Mouse (Mus musculus): Measurements from ENCODE around the gene Vps13c. TPM values are rescaled to one million over a fixed set of nuclear protein-coding genes. Genes with fewer than 3 reads are reported as not detected.

Gene Vps13c
- polyA plus RNA-seq, 1 experiment, result 0.94 TPM

DNA sequence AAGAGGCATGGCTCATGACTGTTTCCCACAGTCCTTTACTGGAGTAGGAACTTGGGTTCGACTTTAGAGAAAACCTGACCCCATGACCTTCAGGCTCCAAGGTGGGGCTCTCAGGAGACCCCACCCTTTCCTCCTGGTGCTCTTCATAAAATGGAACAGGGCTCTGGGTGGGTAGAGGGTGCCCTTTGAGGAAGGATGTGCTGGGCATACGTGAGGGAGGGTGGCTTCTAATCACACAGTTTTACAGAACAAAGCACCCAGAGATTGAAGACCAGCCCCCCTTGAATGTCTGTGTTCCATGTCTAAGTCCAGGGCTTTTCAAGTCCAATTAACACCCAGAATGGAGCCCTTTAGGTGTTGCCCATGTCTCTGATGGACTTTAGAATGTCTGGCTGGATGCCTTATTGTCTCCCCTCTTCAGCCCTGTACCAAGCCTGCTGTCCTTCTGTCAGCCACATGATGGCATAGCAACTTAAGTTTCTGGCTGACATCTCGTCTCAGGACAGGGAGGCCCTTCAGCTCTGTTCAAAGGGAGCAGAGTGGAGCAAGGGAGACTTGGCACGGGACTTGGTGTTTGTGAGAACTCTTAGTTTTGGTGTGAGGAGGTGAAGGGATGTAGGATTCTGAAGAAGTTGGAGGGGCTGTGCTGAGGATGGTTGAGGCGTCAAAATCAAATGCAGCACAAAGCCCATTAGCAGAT, 176.2 kb downstream of the Vps13c start:
- H3K27ac ChIP-seq (ENCODE audit: insufficient read depth, low read depth, low read length), result no peak overlapping the region
- WGBS, result 44% methylated on average over 5 of the region's 5 CpGs
- H3K4me1 ChIP-seq (ENCODE audit: control insufficient read depth, insufficient read depth, insufficient read length, low read length), result no peaks in the 10 kb centered on the region
- TF ChIP-seq CTCF (IDR thresholded peaks at IDR 0.05; ENCODE audit: extremely low read depth, insufficient read length, insufficient replicate concordance, low read depth, low read length) (no peak; the same call in 1 of the 2 replicates), POLR2A (IDR thresholded peaks at IDR 0.05; ENCODE audit: low read depth, low read length) (no peak)
- H3K4me3 ChIP-seq (ENCODE audit: low read depth, low read length), result no peak overlapping the region
- H3K36me3 ChIP-seq (ENCODE audit: control insufficient read depth, insufficient read depth, low read length), result no peaks in the 10 kb centered on the region
- H3K27me3 ChIP-seq (ENCODE audit: control insufficient read depth, insufficient read depth, low read length), result no peaks in the 10 kb centered on the region

- TF ChIP-seq POLR2A (IDR thresholded peaks at IDR 0.05; ENCODE audit: low read depth, low read length) (no peak), CTCF (IDR thresholded peaks at IDR 0.05; ENCODE audit: extremely low read depth, insufficient read length, insufficient replicate concordance, low read depth, low read length) (no peak)
- 62% methylated on average over 8 of the region's 8 CpGs for WGBS
- Histone ChIP-seq H3K36me3 (ENCODE audit: control insufficient read depth, insufficient read depth, low read length) (no peaks in the 10 kb centered on the region), H3K4me3 (ENCODE audit: low read depth, low read length) (no peak overlapping the region), H3K27ac (ENCODE audit: insufficient read depth, low read depth, low read length) (no peak overlapping the region), H3K27me3 (ENCODE audit: control insufficient read depth, insufficient read depth, low read length) (no peaks in the 10 kb centered on the region), H3K4me1 (ENCODE audit: control insufficient read depth, insufficient read depth, insufficient read length, low read length) (no peaks in the 10 kb centered on the region)
These were observed 180.7 kb downstream of the Vps13c start for GRCm38 (mm10) chr9:68020776-68021365.

DNA sequence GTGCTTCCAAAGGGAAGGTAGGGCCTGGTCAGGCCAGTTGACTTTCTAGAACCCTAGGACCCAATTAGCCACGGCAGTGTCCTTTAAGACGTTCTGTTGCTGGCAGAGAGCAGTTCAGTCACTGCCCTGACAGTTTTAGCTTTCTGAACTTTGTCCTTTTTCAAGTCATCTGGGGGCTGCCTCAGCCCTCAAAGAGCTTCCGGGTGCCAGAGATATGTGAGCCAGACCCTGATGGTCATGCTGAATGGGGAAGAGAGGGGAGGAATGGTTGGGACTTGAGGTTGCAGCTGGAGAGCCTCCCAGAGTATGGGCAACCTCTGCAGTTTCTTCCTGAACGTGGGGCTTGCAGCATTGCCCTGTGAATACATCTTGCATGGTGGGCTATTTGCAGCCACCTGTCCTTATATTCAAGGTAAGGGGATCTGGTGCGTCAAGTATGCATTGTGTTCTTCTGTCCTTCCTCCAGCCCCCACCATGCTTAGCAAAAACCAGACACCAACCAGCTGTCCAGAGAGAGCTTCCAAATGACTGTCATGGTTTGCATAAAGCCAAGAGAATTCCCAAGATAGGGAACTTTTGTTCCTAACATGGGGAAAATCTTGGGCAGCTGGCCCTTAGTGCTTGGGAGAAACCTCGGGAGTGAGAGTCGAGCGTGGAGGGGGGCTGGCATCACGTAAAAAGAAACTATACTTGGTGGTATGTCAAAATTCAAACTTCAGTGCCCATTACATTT, 182.3 kb downstream of the Vps13c start:
- Histone ChIP-seq H3K27ac (ENCODE audit: insufficient read depth, low read depth, low read length) (no peak overlapping the region), H3K4me3 (ENCODE audit: low read depth, low read length) (no peak overlapping the region), H3K36me3 (ENCODE audit: control insufficient read depth, insufficient read depth, low read length) (no peaks in the 10 kb centered on the region), H3K27me3 (ENCODE audit: control insufficient read depth, insufficient read depth, low read length) (no peaks in the 10 kb centered on the region), H3K4me1 (ENCODE audit: control insufficient read depth, insufficient read depth, insufficient read length, low read length) (no peaks in the 10 kb centered on the region)
- 72% methylated on average over 9 of the region's 9 CpGs for WGBS
- no peak for TF ChIP-seq POLR2A (IDR thresholded peaks at IDR 0.05; ENCODE audit: low read depth, low read length)
- no peak for TF ChIP-seq CTCF (IDR thresholded peaks at IDR 0.05; ENCODE audit: extremely low read depth, insufficient read length, insufficient replicate concordance, low read depth, low read length)

DNA sequence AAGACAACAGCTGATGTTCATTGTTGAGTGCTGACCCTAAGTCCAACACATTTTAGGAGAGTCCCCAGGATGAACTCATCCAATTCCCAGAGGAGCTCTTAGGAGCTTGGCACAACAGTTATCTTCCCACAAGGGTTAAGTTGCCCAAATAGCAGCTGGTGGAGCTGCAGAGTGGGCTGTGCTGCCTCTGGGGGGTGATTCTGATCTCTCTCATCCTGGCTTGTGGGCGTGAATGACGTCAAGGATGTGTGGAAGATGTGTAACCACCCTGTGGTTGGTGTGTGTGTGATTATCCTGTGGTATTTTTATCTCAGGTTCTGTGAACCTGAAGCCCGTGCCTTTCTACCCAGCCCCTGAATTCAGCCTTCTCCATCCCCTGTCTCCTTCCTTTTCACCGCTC, 188.4 kb downstream of the Vps13c start:
- no peaks in the 10 kb centered on the region for H3K36me3 ChIP-seq (ENCODE audit: control insufficient read depth, insufficient read depth, low read length)
- 66% methylated on average over 4 of the region's 4 CpGs for WGBS
- TF ChIP-seq POLR2A (IDR thresholded peaks at IDR 0.05; ENCODE audit: low read depth, low read length), result no peak
- no peak for TF ChIP-seq CTCF (IDR thresholded peaks at IDR 0.05; ENCODE audit: extremely low read depth, insufficient read length, insufficient replicate concordance, low read depth, low read length)

GRCm38 (mm10) chr9:68033771-68034170, 193.6 kb downstream of the Vps13c start:
- TF ChIP-seq CTCF (IDR thresholded peaks at IDR 0.05; ENCODE audit: extremely low read depth, insufficient read length, insufficient replicate concordance, low read depth, low read length), result no peak
- TF ChIP-seq POLR2A (IDR thresholded peaks at IDR 0.05; ENCODE audit: low read depth, low read length), result no peak
- H3K27ac ChIP-seq (ENCODE audit: insufficient read depth, low read depth, low read length), result no peak overlapping the region
- H3K27me3 ChIP-seq (ENCODE audit: control insufficient read depth, insufficient read depth, low read length), result no peaks in the 10 kb centered on the region
- whole genome bisulfite sequencing, result 69% methylated on average over 5 of the region's 5 CpGs
- no peaks in the 10 kb centered on the region for H3K4me1 ChIP-seq (ENCODE audit: control insufficient read depth, insufficient read depth, insufficient read length, low read length)
- no peaks in the 10 kb centered on the region for H3K36me3 ChIP-seq (ENCODE audit: control insufficient read depth, insufficient read depth, low read length)
- no peak overlapping the region for H3K4me3 ChIP-seq (ENCODE audit: low read depth, low read length)

More for the DNA sequence above, 188.4 kb downstream of the Vps13c start:
- H3K4me1 ChIP-seq (ENCODE audit: control insufficient read depth, insufficient read depth, insufficient read length, low read length), result no peaks in the 10 kb centered on the region
- H3K27ac ChIP-seq (ENCODE audit: insufficient read depth, low read depth, low read length), result no peak overlapping the region
- no peak overlapping the region for H3K4me3 ChIP-seq (ENCODE audit: low read depth, low read length)
- H3K27me3 ChIP-seq (ENCODE audit: control insufficient read depth, insufficient read depth, low read length), result no peaks in the 10 kb centered on the region

Other genes starting within 250 kb of the Vps13c start
- 4.0 and 9.1 TPM in 2 replicates for gene C2cd4b, start 81.0 kb upstream of the Vps13c start, polyA plus RNA-seq (2012; rRNA removed)
- 1.9 and 28.9 TPM in 2 replicates for gene C2cd4a, start 8.1 kb upstream of the Vps13c start, polyA plus RNA-seq (2012; rRNA removed)